Mouse (Mus musculus) neural tube, postnatal 0 days (tissue): ENCODE measurements around the gene Apoc1. TPM values are rescaled to one million over a fixed set of nuclear protein-coding genes. Genes with fewer than 3 reads are reported as not detected.

ENCODE experiments used
- polyA plus RNA-seq: library from polyadenylated mRNA; unstranded; fragments of >200 nt; fragmentation: Nextera tagmentation; extraction: Ambion mirVana; gene quantifications from 2 replicates; pipeline ENCODE4 v1.2.1, GENCODE M21; 2015

The Apoc1 gene
- 20.8 and 34.8 TPM in 2 replicates for polyA plus RNA-seq

DNA sequence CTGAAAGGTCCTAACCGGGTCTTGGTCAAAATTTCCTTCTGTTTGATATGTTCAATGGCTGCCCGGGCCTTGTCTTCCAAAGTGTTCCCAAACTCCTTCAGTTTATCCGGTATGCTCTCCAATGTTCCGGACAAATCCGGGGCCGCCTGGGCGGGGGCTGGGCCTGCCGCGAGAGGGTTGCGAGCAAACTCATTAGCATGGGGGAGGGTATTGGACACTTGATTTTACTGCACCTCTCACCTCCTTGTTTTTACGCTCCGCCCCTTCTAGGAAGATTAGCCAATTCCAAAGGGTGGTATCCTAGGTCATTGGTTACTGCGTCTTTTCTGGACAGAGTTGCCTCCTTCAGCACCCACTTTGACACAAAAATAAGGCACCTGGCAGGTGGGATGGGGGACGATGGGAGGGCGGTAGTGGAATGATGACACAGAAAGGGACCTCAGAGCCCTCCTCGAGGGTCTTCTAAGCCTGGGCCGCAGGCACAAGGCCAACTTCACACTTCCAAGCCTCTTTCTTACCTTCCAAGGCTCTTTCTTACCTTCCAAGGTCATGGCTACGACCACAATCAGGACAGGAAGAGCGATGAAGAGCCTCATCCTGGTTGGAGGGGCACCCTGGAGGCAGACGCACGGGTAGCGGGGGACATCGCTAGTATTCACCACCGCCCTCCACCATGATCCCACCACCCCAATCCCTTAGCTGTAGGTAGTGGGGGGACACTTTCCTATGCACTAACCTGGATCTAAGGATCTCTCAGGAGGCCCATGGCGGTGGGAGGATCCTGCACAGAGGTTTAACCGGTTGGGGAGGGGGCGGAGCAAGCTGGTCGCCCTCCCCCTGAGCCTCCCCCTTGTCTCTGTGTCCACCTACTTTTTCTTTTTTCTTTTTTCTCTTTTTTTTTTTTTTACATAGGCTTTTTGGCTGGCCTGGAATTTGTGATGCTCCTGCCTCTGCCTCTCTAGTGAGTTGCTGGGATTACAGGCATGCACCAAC lies at the start of gene Apoc1:
Gene Apoc1 (minus strand): TSS at position 788 of the 993 bp plus-strand sequence.

DNA sequence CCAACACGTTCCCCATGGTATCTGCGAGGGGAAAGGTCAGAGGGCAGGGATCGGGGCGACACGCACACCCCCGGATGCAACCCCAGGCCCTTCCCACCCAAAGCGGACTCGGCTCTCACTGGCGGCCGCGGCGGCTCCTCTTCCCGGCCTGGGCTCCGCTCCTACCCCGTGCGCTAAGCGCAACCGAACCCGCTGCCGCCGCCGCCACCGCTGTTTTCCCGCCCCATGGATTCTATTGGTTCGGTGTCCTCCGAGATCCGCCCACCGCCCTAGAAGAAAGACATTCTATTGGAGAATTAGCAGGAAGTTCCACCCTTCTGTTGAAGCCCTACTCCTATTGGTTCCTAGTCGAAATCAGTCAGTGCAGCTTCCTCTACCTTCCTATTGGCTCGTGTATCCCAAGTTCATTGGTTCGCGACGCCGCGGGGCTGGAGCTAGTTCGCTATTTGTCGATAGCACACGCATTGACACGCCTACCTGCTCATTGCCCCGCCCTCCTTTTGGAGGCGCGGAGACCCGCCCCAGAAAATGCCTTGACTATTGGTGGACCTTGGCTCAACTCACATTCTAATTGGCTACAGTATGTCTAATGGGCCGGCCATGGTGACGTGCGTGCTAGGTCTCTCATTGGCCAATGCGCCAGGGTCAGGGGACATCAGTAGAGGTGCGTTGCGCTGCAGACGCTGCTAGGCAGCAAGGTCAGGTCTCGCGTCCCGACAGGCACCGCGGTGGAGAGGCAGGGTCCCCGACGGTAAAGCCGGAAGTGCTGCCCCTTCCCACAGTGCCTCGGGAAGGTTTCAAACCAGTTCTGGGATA lies 23.0 kb upstream of the Apoc1 start, which contains the start of gene Tomm40:
Gene Tomm40 (minus strand): TSS at position 200 of the 816 bp plus-strand sequence.

GRCm38 (mm10) chr7:19698907-19699826 lies 6.7 kb upstream of the Apoc1 start, which contains the start of gene Apoe:
TSS of gene Apoe (minus strand) at chr7:19699188.

DNA sequence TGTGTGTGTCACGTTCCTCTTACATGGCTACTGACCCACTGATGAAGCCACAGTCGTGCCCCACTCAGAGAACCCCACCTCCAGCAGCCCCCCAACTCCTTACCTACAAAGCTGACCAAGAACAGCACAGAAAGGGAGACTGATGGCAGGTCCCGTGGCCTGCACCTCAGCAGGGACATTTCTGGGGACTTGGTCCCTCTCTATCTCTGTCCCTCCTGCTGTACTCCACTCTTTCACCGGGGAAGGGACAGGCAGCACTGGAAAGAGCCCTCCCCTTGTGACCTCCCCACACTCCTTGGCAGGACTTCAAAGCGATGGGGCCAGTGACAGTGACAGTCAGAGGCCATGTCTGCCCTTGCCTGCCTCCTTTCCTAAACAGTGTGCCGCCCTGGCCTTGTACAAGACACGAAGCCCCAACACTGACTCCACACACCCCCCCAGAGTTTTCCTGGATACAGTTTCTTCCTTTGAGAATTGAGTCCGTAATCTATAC lies 11.2 kb downstream of the Apoc1 start, which contains the start of the genes Gm44805 and Apoc4:
Gene Gm44805 (minus strand): TSS at position 222 of the 493 bp plus-strand sequence.
Gene Apoc4 (minus strand): TSS at position 278 of the 493 bp plus-strand sequence.

DNA sequence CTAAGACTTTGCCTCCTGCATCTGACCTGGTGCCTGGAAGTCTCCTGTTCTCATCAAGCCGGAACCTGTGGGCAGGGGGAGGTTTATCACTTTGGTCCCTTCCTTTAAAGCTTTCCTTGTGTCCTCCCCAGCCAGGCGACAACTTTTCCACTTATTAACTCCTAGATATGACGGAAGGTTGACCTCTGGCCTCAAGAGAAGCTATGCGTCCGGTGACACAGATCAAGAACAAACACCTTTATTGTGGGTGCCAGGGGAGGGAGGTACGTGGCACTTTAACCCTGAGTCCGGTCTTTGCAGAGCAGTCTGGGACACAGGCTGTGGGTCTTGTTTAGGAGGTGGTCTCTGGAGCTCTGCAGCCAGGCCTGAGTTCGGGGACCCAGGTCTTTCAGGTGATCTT lies 14.6 kb downstream of the Apoc1 start, which contains the start of gene Apoc2:
Gene Apoc2 (minus strand): TSS at position 70 of the 400 bp plus-strand sequence.

DNA sequence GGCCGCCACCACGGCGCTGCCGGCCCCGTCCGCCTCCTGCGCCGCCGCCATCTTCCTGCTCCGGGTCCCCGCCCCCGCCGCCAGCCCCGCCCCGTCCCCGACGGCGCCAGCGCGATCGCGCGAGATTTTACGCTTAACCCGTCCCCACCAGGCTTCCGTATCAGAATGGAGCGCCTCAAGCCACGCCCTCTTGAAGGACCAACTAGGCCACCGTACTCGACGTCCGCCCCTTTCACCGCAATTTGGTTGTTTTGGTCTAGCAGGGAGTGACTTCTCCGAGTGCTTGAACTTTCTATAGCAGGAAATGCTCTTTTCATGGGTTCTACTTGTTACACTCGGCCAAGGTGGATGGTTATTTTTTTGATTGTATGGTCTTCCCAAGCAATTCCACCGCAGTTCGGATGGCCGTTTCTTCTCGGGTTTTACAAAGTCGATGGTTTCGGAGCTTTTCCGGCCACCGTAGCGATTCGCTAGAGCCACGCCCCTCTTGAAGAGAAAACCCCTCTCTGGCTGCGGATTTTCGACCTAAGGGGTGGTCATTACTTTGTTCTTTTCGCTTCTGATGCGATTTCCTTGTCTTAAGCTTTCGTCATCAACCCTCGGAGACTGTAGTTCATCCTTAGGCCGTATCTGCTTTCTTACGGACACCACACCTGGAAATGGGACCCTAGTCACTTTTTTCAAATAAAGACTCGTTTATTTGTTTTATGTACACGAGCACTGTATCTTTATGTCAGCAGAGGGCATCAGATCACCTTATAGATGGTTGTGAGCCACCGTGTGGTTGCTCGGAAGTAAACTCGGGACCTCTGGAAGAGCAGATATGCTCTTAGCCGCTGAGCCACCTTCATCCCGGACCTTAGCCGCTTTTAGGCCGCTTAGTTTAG lies 27.3 kb downstream of the Apoc1 start, which contains the start of gene Clptm1:
Gene Clptm1 (minus strand): TSS at position 79 of the 887 bp plus-strand sequence.

Other genes with a start within 250 kb of the Apoc1 start
- 20.9 and 23.9 TPM in 2 replicates for gene Mark4, start 233.8 kb downstream of the Apoc1 start, polyA plus RNA-seq
- 3.6 and 3.9 TPM in 2 replicates for gene Exoc3l2, start 229.3 kb downstream of the Apoc1 start, polyA plus RNA-seq
- 4.4 and 5.5 TPM in 2 replicates for gene Bloc1s3, start 184.3 kb downstream of the Apoc1 start, polyA plus RNA-seq
- 36.9 and 39.7 TPM in 2 replicates for gene Trappc6a, start 184.3 kb downstream of the Apoc1 start, polyA plus RNA-seq
- gene Nkpd1, start 174.8 kb downstream of the Apoc1 start, polyA plus RNA-seq: 1.4 and 2.5 TPM in 2 replicates
- 40.4 and 42.7 TPM in 2 replicates for gene Ppp1r37, start 129.6 kb downstream of the Apoc1 start, polyA plus RNA-seq
- 0.15 TPM in 1 of 2 replicates, not detected in the other for gene Zfp296, start 115.4 kb downstream of the Apoc1 start, polyA plus RNA-seq
- 160 and 163 TPM in 2 replicates for gene Gemin7, start 115.1 kb downstream of the Apoc1 start, polyA plus RNA-seq
- 58.6 and 67.4 TPM in 2 replicates for gene Clasrp, start 88.2 kb downstream of the Apoc1 start, polyA plus RNA-seq
- 8.2 and 9.2 TPM in 2 replicates for gene Relb, start 63.2 kb downstream of the Apoc1 start, polyA plus RNA-seq
- gene Clptm1, start 27.6 kb downstream of the Apoc1 start, polyA plus RNA-seq: 168 and 169 TPM in 2 replicates
- gene Apoc2, start 14.7 kb downstream of the Apoc1 start, polyA plus RNA-seq: 0.68 and 1.0 TPM in 2 replicates
- gene Gm44805, start 11.2 kb downstream of the Apoc1 start, polyA plus RNA-seq: not detected in 2 replicates
- not detected in 2 replicates for gene Apoc4, start 11.2 kb downstream of the Apoc1 start, polyA plus RNA-seq
- 4,011 and 4,143 TPM in 2 replicates for gene Apoe, start 6.5 kb upstream of the Apoc1 start, polyA plus RNA-seq
- 179 and 192 TPM in 2 replicates for gene Tomm40, start 22.8 kb upstream of the Apoc1 start, polyA plus RNA-seq
- gene Nectin2, start 57.8 kb upstream of the Apoc1 start, polyA plus RNA-seq: 52.6 and 57.8 TPM in 2 replicates
- 38.7 and 44.4 TPM in 2 replicates for gene Bcam, start 78.4 kb upstream of the Apoc1 start, polyA plus RNA-seq
- gene Cblc, start 104.1 kb upstream of the Apoc1 start, polyA plus RNA-seq: 0.68 and 0.80 TPM in 2 replicates
- gene Bcl3, start 130.1 kb upstream of the Apoc1 start, polyA plus RNA-seq: 0.94 and 1.2 TPM in 2 replicates
- 17.7 and 18.9 TPM in 2 replicates for gene Gm19345, start 159.3 kb upstream of the Apoc1 start, polyA plus RNA-seq
- gene Ceacam16, start 168.6 kb upstream of the Apoc1 start, polyA plus RNA-seq: 0.43 and 0.71 TPM in 2 replicates
- gene Ceacam19, start 195.3 kb upstream of the Apoc1 start, polyA plus RNA-seq: not detected in 2 replicates
- 7.1 and 8.5 TPM in 2 replicates for gene Pvr, start 228.5 kb upstream of the Apoc1 start, polyA plus RNA-seq